Mouse (Mus musculus) erythroblast, adult 5-6 weeks (primary cell): ENCODE data around the gene Fignl2. TPM values are rescaled to one million over a fixed set of nuclear protein-coding genes. Genes with fewer than 3 reads are reported as not detected.

Source experiments
- ATAC-seq: replicated peaks from 2 replicates; pipeline ENCODE4 v1.8.0; 2016; ENCODE audit warnings: moderate number of reproducible peaks, mild to moderate bottlenecking, moderate TSS enrichment, inconsistent platforms; ENCODE audit not compliant: poor library complexity, low FRiP score, severe bottlenecking
- total RNA-seq, 2 experiments: library from RNA; stranded (forward) in 1 of 2; stranded (reverse) in 1 of 2; fragments of 150-400 nt in 1 of 2; fragments of 200-764, 138-1000 nt in 1 of 2; gene quantifications; 2 replicates each; pipeline versions ENCODE4 v1.2.3 to v1.2.4; 2015 to 2017; ENCODE audit warnings: low replicate concordance in 2 of 2

The Fignl2 gene
- total RNA-seq, 2 experiments from 2014 or later, result not detected

GRCm38 (mm10) chr15:101044531-101044930, 33.8 kb downstream of the Fignl2 start:
- ATAC-seq, result no peak

- no peak for ATAC-seq
These were observed 35.8 kb downstream of the Fignl2 start for GRCm38 (mm10) chr15:101042613-101043012.

GRCm38 (mm10) chr15:101041966-101042365, 36.4 kb downstream of the Fignl2 start:
- no peak for ATAC-seq

- no peak for ATAC-seq
These were observed 38.7 kb downstream of the Fignl2 start for GRCm38 (mm10) chr15:101039651-101040050.

GRCm38 (mm10) chr15:101028960-101029359, 49.4 kb downstream of the Fignl2 start:
- no peak for ATAC-seq

- no peak for ATAC-seq
These were observed 67.0 kb downstream of the Fignl2 start for GRCm38 (mm10) chr15:101011352-101011751.

GRCm38 (mm10) chr15:101008386-101009010, 69.9 kb downstream of the Fignl2 start:
- no peak for ATAC-seq

GRCm38 (mm10) chr15:101007236-101007635, 71.1 kb downstream of the Fignl2 start:
- no peak for ATAC-seq

GRCm38 (mm10) chr15:101006251-101007040, 71.9 kb downstream of the Fignl2 start:
- ATAC-seq, result no peak

- no peak for ATAC-seq
These were observed 72.7 kb downstream of the Fignl2 start for GRCm38 (mm10) chr15:101005717-101006116.

- ATAC-seq, result no peak
These were observed 73.8 kb downstream of the Fignl2 start for GRCm38 (mm10) chr15:101004538-101004937.

GRCm38 (mm10) chr15:101002466-101002865, 75.9 kb downstream of the Fignl2 start:
- no peak for ATAC-seq

GRCm38 (mm10) chr15:101001685-101002084, 76.7 kb downstream of the Fignl2 start:
- ATAC-seq, result no peak

Other genes with a start within 250 kb of the Fignl2 start
- not detected in 2 replicates for gene Scn8a, start 208.7 kb downstream of the Fignl2 start, total RNA-seq (2015; ENCODE audit: low replicate concordance)
- not detected in 2 replicates for gene Scn8a, start 208.7 kb downstream of the Fignl2 start, total RNA-seq (2017; ENCODE audit: low replicate concordance)
- gene Gm47841, start 31.2 kb downstream of the Fignl2 start, total RNA-seq (2015; ENCODE audit: low replicate concordance), result not detected in 2 replicates
- gene Gm47841, start 31.2 kb downstream of the Fignl2 start, total RNA-seq (2017; ENCODE audit: low replicate concordance), result not detected in 2 replicates
- not detected in 2 replicates for gene Ankrd33, start 37.2 kb upstream of the Fignl2 start, total RNA-seq (2015; ENCODE audit: low replicate concordance)
- not detected in 2 replicates for gene Ankrd33, start 37.2 kb upstream of the Fignl2 start, total RNA-seq (2017; ENCODE audit: low replicate concordance)
- gene Acvrl1, start 50.0 kb upstream of the Fignl2 start, total RNA-seq (2015; ENCODE audit: low replicate concordance), result 2.3 and 9.4 TPM in 2 replicates
- gene Acvrl1, start 50.0 kb upstream of the Fignl2 start, total RNA-seq (2017; ENCODE audit: low replicate concordance), result 2.3 and 3.8 TPM in 2 replicates
- gene Acvr1b, start 95.5 kb upstream of the Fignl2 start, total RNA-seq (2015; ENCODE audit: low replicate concordance), result 0.38 and 0.84 TPM in 2 replicates
- 2.6 and 2.9 TPM in 2 replicates for gene Acvr1b, start 95.5 kb upstream of the Fignl2 start, total RNA-seq (2017; ENCODE audit: low replicate concordance)
- gene Grasp, start 145.6 kb upstream of the Fignl2 start, total RNA-seq (2015; ENCODE audit: low replicate concordance), result not detected in 2 replicates
- gene Grasp, start 145.6 kb upstream of the Fignl2 start, total RNA-seq (2017; ENCODE audit: low replicate concordance), result 0.84 TPM in 1 of 2 replicates, not detected in the other
- gene Nr4a1, start 175.7 kb upstream of the Fignl2 start, total RNA-seq (2015; ENCODE audit: low replicate concordance), result 3.3 and 11.3 TPM in 2 replicates
- 6.0 and 15.7 TPM in 2 replicates for gene Nr4a1, start 175.7 kb upstream of the Fignl2 start, total RNA-seq (2017; ENCODE audit: low replicate concordance)
- gene Atg101, start 205.7 kb upstream of the Fignl2 start, total RNA-seq (2015; ENCODE audit: low replicate concordance), result 7.9 and 14.2 TPM in 2 replicates
- gene Atg101, start 205.7 kb upstream of the Fignl2 start, total RNA-seq (2017; ENCODE audit: low replicate concordance), result 13.0 and 14.1 TPM in 2 replicates
- gene 6030408B16Rik, start 214.6 kb upstream of the Fignl2 start, total RNA-seq (2015; ENCODE audit: low replicate concordance), result not detected in 2 replicates
- not detected in 2 replicates for gene 6030408B16Rik, start 214.6 kb upstream of the Fignl2 start, total RNA-seq (2017; ENCODE audit: low replicate concordance)